Mouse (Mus musculus) embryonic facial prominence, embryonic 10.5 days (tissue): ENCODE measurements around the gene Armc7. TPM values are rescaled to one million over a fixed set of nuclear protein-coding genes. Genes with fewer than 3 reads are reported as not detected.

ENCODE experiments used
- DNase-seq: peaks from one replicate; pipeline ENCODE4 v3.0.0-alpha.2; 2017; ENCODE audit warnings: low spot score
- H3K27ac ChIP-seq: fragments of 300-500 bp; sonication (generic); replicated peaks from 2 replicates; pipeline ENCODE4 v1.5.1; 2016; ENCODE audit warnings: mild to moderate bottlenecking
- H3K27me3 ChIP-seq: fragments of 300-500 bp; sonication (generic); replicated peaks from 2 replicates; pipeline ENCODE4 v1.6.1; 2016; ENCODE audit warnings: low read depth, mild to moderate bottlenecking; ENCODE audit not compliant: poor library complexity, severe bottlenecking
- H3K36me3 ChIP-seq: fragments of 300-500 bp; sonication (generic); replicated peaks from 2 replicates; pipeline ENCODE4 v1.6.1; 2016; ENCODE audit warnings: mild to moderate bottlenecking, moderate library complexity
- H3K4me1 ChIP-seq: fragments of 300-500 bp; sonication (generic); 2 replicates; pipeline ENCODE4 v1.6.1; 2016
- H3K4me3 ChIP-seq: fragments of 300-500 bp; sonication (generic); 2 replicates; pipeline ENCODE4 v1.5.1; 2016; ENCODE audit warnings: mild to moderate bottlenecking, moderate library complexity
- H3K9me3 ChIP-seq: fragments of 300-500 bp; sonication (generic); 2 replicates; pipeline ENCODE4 v1.6.1; 2016; ENCODE audit warnings: mild to moderate bottlenecking
- WGBS: fragments of 180-500 bp; shearing (Covaris S2); methylation state at CpG from one replicate; pipeline ENCODE4 v1.1.7; 2016; 5-methylcytosine and 5-hydroxymethylcytosine counted together
- polyA plus RNA-seq: library from polyadenylated mRNA; unstranded; fragments of >200 nt; fragmentation: Nextera tagmentation; extraction: Ambion mirVana; gene quantifications from 2 replicates; pipeline ENCODE4 v1.2.1, GENCODE M21; 2016

Gene Armc7
- 9.0 and 9.9 TPM in 2 replicates for polyA plus RNA-seq

DNA sequence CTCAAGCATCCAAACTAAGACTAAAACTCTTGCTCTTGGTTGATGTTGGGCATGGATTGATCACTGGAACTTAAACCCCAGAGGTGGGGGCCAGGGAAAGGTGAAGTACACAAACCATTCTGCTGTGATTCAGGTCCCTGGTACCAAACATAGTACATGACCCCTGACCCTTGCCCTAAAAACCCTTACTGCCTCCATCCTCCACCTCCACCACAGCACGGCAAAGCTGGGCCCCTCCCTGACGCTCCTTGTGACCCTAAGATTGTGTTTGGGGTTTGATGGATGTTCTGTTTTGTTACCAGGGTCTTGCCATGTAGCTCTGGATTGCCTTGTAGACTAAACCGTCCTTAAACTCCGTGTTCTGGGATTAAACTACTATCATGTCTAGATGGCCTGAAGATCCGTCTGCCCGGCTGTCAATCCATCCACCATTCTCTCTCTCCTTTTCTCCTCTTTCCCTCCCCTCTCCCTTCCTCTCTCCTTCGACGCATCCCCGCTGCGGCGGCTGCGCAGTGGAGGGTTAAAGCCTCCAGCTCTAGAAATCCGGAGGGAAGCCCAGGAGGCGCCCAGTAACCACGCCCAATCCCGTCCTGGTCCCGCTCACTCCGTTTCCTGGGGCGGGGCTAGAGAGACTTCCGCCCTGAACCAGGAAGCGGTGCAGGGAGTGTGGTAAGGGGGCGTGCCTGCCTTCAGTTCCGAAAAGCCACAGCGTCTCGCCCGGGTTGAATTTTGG lies at the start of gene Armc7:
Gene Armc7, plus strand, starts transcription at position 643 of the 733 bp plus-strand sequence.
- Histone ChIP-seq H3K4me1 (peaks cover 55% of the 10 kb centered on the region), H3K27ac (peak within 1 kb of the TSS; percentile 91), H3K4me3 (peak within 1 kb of the TSS; percentile 95), H3K27me3 (no peaks in the 10 kb centered on the region), H3K9me3 (no peaks in the 10 kb centered on the region), H3K36me3 (peaks cover 6% of the 10 kb centered on the region; the same call in 1 of the 2 replicates)
- DNase-seq = peak; percentile 96
- WGBS = under 1% methylated on average over 26 of the region's 26 CpGs

- WGBS = 92% methylated on average over 6 of the region's 6 CpGs
- Histone ChIP-seq H3K27me3 (no peaks in the 10 kb centered on the region), H3K27ac (no peak overlapping the region), H3K36me3 (peaks cover 71% of the 10 kb centered on the region), H3K4me3 (no peak overlapping the region), H3K4me1 (peaks cover 35% of the 10 kb centered on the region), H3K9me3 (no peaks in the 10 kb centered on the region)
- DNase-seq = no peak
Observed at GRCm38 (mm10) chr11:115425671-115426070, 49.8 kb upstream of the Armc7 start.

GRCm38 (mm10) chr11:115427482-115428331 lies 47.8 kb upstream of the Armc7 start:
- WGBS = 31% methylated on average over 20 of the region's 20 CpGs
- peak; percentile 85 for DNase-seq
- Histone ChIP-seq H3K27ac (peak overlapping the region; percentile 81), H3K4me3 (peak overlapping the region; percentile 27; the same call in 1 of the 2 replicates), H3K4me1 (peaks cover 20% of the 10 kb centered on the region), H3K9me3 (no peaks in the 10 kb centered on the region), H3K36me3 (peaks cover 83% of the 10 kb centered on the region), H3K27me3 (no peaks in the 10 kb centered on the region)

DNA sequence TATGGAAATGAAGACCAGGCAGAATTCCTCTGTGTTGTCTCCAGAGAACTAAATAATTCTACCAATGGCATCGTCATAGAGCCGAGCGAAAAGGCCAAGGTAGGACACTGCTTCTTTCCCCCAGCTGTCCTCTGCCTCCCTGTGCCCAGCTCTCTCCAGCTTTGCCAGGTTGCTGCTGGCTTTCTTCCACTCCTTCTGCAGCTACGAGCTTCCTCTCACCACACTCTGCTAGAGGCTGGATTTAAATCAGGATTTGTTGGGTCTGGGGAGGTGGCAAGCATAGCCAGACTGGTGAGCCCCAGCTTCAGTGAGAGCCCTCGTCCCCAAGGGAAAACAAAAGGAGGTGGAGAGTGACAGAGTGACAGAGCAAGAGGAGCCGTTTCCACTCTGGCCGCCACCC lies 46.2 kb upstream of the Armc7 start:
- H3K4me3 ChIP-seq = no peak overlapping the region
- DNase-seq = no peak
- H3K36me3 ChIP-seq = peaks cover 85% of the 10 kb centered on the region
- 86% methylated on average over 7 of the region's 7 CpGs for WGBS
- no peaks in the 10 kb centered on the region for H3K27me3 ChIP-seq
- no peaks in the 10 kb centered on the region for H3K9me3 ChIP-seq
- H3K4me1 ChIP-seq = peaks cover 18% of the 10 kb centered on the region
- H3K27ac ChIP-seq = no peak overlapping the region

DNA sequence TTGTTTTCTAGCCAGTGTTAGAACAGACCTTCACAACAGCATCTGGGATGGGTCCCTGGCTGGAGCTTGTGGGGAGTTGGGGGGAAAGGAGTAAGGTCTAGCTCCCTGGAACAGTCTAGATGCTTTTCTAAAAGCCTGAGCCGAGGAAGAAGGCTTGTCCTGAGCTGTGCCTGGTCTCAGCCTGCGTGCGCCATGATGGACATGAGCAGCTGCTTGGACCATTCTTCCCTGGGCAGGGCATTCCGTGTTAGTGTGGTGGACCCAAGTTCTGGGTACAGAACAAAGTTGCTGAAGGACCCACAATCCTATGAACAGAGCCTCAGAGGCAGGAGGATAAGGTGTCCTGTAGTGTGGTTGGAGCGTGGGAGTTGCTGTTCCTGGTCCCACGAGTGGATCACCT lies 44.9 kb upstream of the Armc7 start:
- Histone ChIP-seq H3K9me3 (no peaks in the 10 kb centered on the region), H3K27ac (no peak overlapping the region), H3K36me3 (peaks cover 73% of the 10 kb centered on the region), H3K27me3 (no peaks in the 10 kb centered on the region), H3K4me3 (no peak overlapping the region), H3K4me1 (peaks cover 29% of the 10 kb centered on the region)
- DNase-seq = no peak
- WGBS = 93% methylated on average over 6 of the region's 6 CpGs

DNA sequence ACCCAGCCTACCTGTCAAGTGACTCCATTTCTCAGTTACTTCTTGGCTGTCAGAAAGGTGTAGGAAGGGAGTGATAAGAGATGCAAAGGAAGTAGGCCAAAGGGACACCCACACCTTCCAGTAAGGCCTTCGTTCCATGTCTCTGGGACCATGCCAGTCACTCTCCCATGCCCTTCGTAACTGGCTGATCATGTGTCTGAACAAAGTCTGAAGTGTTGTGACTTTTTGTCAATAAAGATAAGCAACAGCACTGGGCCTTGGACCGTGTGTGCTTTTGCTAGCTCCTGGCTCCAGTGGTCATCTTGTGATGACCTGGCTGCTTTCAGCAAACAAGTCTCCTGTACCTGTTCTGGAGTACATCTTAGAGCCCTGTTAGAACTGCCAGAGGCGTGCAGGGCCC lies 42.7 kb upstream of the Armc7 start:
- peaks cover 51% of the 10 kb centered on the region for H3K36me3 ChIP-seq
- 81% methylated on average over 4 of the region's 4 CpGs for WGBS
- 0 out of 2 replicates have a peak, but pooled peaks cover 8% of the 10 kb centered on the region for H3K27me3 ChIP-seq
- H3K4me3 ChIP-seq = no peak overlapping the region
- no peak overlapping the region for H3K27ac ChIP-seq
- no peaks in the 10 kb centered on the region for H3K9me3 ChIP-seq
- no peak for DNase-seq
- peaks cover 35% of the 10 kb centered on the region for H3K4me1 ChIP-seq

DNA sequence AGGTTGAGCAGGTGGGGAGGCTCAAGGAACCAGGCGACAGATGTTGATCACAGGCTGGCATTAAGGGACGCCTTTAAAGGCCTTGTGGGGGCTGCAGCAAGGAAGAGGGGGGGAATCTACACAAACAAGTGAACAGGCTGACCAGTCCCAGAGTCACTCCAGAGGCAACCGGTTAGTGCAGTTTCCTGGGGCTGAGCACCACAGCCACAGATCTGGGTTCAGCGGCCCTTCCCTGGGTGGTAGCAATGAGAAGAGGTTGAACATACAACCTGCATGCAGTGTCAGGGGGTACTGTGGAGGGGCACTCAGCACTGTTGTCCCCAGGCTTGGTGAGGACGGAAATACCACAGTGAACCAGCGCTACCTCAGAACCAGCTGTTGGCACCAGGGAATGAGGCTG lies 42.1 kb upstream of the Armc7 start:
- WGBS = 82% methylated on average over 6 of the region's 6 CpGs
- Histone ChIP-seq H3K27ac (no peak overlapping the region), H3K9me3 (no peaks in the 10 kb centered on the region), H3K4me1 (peaks cover 29% of the 10 kb centered on the region), H3K36me3 (peaks cover 51% of the 10 kb centered on the region), H3K4me3 (no peak overlapping the region), H3K27me3 (0 out of 2 replicates have a peak, but pooled peaks cover 8% of the 10 kb centered on the region)
- DNase-seq = no peak

DNA sequence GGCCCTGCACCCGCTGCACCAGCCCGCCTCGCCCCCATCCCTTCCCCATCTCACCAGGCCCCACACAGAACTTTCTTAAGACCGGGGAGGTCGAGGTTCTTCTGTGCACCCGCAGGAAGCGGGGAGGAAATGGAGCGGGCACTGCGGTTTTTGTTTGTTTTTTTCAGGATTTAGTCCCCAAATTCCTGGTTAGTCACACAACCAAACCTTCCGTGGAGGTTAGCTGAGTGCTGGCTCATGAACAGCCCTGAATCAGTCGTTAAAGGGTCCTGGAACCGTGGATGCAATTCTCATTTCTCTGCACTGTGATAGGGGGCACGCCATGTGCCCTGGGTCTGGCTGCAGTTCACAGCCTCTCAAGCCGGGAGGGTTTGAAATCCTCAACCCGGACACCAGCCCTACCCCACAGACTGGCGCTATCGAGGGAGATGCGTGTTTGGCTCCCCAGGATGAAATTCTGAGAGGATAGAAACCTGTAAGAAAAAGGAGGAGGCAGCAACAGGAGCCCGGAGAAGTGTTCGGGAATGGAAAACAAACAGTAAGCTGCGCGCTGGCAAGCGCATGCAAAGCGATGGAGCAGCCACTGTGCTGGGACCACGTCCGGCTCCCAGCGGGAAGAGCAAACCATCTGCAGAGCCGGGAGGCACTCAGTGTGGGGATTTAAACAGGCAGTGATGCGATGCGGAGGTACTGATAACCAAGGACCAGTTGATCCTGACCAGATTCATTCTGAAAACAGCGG lies 39.7 kb upstream of the Armc7 start:
- Histone ChIP-seq H3K9me3 (peaks cover 7% of the 10 kb centered on the region), H3K27me3 (0 out of 2 replicates have a peak, but pooled peaks cover 8% of the 10 kb centered on the region), H3K36me3 (peaks cover 27% of the 10 kb centered on the region), H3K27ac (peak overlapping the region; percentile 84), H3K4me1 (peaks cover 25% of the 10 kb centered on the region), H3K4me3 (peak overlapping the region; percentile 50)
- 5% methylated on average over 31 of the region's 31 CpGs for WGBS
- DNase-seq = peak; percentile 62

GRCm38 (mm10) chr11:115437571-115438122 lies 37.8 kb upstream of the Armc7 start:
- 86% methylated on average over 5 of the region's 5 CpGs for WGBS
- no peak for DNase-seq
- peaks cover 7% of the 10 kb centered on the region for H3K9me3 ChIP-seq
- no peak overlapping the region for H3K4me3 ChIP-seq
- H3K27ac ChIP-seq = no peak overlapping the region
- peaks cover 8% of the 10 kb centered on the region for H3K36me3 ChIP-seq
- peaks cover 23% of the 10 kb centered on the region; the same call in 1 of the 2 replicates for H3K27me3 ChIP-seq
- peaks cover 37% of the 10 kb centered on the region for H3K4me1 ChIP-seq

- DNase-seq = no peak
- peaks cover 7% of the 10 kb centered on the region for H3K9me3 ChIP-seq
- WGBS = 88% methylated on average over 3 of the region's 3 CpGs
- H3K4me1 ChIP-seq = peaks cover 37% of the 10 kb centered on the region
- H3K27ac ChIP-seq = no peak overlapping the region
- H3K36me3 ChIP-seq = no peaks in the 10 kb centered on the region
- no peak overlapping the region for H3K4me3 ChIP-seq
- H3K27me3 ChIP-seq = peaks cover 23% of the 10 kb centered on the region; the same call in 1 of the 2 replicates
Observed at GRCm38 (mm10) chr11:115439326-115439725, 36.1 kb upstream of the Armc7 start.

DNA sequence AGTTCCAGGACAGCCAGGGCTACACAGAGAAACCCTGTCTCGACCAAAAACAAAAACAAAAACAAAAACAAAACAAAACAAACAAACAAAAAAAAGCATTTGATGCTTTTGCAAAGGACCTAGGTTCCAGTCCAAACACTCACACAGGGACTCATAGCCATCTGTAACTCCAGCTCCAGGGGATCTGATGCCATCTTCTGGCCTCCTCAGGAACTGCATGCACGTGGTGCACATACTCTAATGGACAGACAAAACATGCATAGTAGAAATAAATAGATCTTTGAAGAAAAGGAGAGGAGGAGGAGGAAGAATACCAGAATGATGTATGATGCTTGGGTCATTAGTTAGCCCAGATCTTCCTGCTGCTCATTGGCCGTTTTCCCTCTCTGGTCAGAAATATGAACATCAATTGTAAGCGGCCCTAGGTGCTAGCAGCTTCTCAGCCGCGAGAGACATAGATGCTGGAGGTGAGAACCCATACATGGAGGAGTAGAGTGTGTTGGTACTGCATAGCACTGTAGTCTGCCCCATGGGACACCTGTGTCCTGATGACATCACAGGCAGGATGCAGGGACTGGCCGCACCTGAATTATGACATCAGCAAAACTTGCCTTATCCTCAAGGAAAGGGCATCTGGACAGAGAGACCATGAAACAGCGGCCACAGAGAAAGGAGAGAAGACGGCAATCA lies 35.4 kb upstream of the Armc7 start, which contains the start of gene Trim80:
Gene Trim80, plus strand, starts transcription at position 640 of the 690 bp plus-strand sequence.
- H3K4me3 ChIP-seq = peak within 1 kb of the TSS; percentile 21; the same call in 1 of the 2 replicates

More for the DNA sequence above, 35.4 kb upstream of the Armc7 start, which contains the start of gene Trim80:
- Histone ChIP-seq H3K4me1 (peaks cover 33% of the 10 kb centered on the region), H3K36me3 (no peaks in the 10 kb centered on the region), H3K27ac (no peak within 1 kb of the TSS; the same call in 1 of the 2 replicates), H3K27me3 (peaks cover 23% of the 10 kb centered on the region; the same call in 1 of the 2 replicates), H3K9me3 (peaks cover 7% of the 10 kb centered on the region)
- WGBS = 93% methylated on average over 9 of the region's 9 CpGs
- DNase-seq = no peak
